8 mouse cellular contexts compared by ENCODE assay signal in genomic region chr3:87616354-87616753, GRCm38 (mm10). TPM values are rescaled to one million over a fixed set of nuclear protein-coding genes. Genes with fewer than 3 reads are reported as not detected.
DNase-seq lines count a peak whose midpoint lies in the region; ATAC-seq and TF ChIP-seq lines count a peak whose summit lies in the region.
"Had no signal": no experiment of that assay in that cellular context is flagged by ENCODE, and none has a peak within 500 bp of the region (broad histone marks: within the 10 kb centered on the region; RNA-seq: fewer than 3 reads in every experiment).

No protein-coding gene starts in this region.

- no peaks in the 10 kb centered on the region for H3K36me3 ChIP-seq in hindbrain, embryonic 12.5 days
- no peaks in the 10 kb centered on the region for H3K36me3 ChIP-seq in liver, embryonic 16.5 days (ENCODE audit: control insufficient read depth, insufficient read depth)
- H3K36me3 ChIP-seq in stomach, embryonic 14.5 days (ENCODE audit: control insufficient read depth, insufficient read depth, low read length) = no peaks in the 10 kb centered on the region

- peak overlapping the region; percentile 89; the same call in 1 of the 2 replicates for H3K27ac ChIP-seq in hindbrain, embryonic 12.5 days
- no peak overlapping the region for H3K27ac ChIP-seq in liver, embryonic 16.5 days (ENCODE audit: low read length)
- H3K27ac ChIP-seq in stomach, embryonic 14.5 days (ENCODE audit: low read length) = no peak overlapping the region

- peak; percentile 29 to 47 for DNase-seq in lung, adult 18-20 months
- no peak for DNase-seq in lung, adult 2 months
- no peak for DNase-seq in left cerebral cortex, adult 8-10 months (ENCODE audit: low spot score in 2 of 2)
- DNase-seq in kidney, postnatal 4 days = no peak
- DNase-seq: cerebellum, postnatal 25 days had no signal

- H3K9ac ChIP-seq in hindbrain, embryonic 12.5 days = 0 out of 2 replicates have a peak overlapping the region, but pooled peaks have one; percentile 79
- no peak overlapping the region for H3K9ac ChIP-seq in liver, embryonic 16.5 days (ENCODE audit: low read depth, low read length)
- no peak overlapping the region for H3K9ac ChIP-seq in stomach, embryonic 14.5 days (replicated peaks; ENCODE audit: low read depth, low read length)

- H3K4me1 ChIP-seq in lung, adult 2 months (ENCODE audit: control insufficient read depth, insufficient read depth, low read length) = peaks cover 28% of the 10 kb centered on the region
- H3K4me1 ChIP-seq in hindbrain, embryonic 12.5 days = peaks cover 33% of the 10 kb centered on the region
- H3K4me1 ChIP-seq in liver, embryonic 16.5 days (ENCODE audit: control insufficient read depth, low read depth, low read length) = peaks cover 5% of the 10 kb centered on the region
- peaks cover 21% of the 10 kb centered on the region for H3K4me1 ChIP-seq in stomach, embryonic 14.5 days (ENCODE audit: control insufficient read depth, insufficient read depth, low read length)

- no peak for TF ChIP-seq POLR2A in lung, adult 2 months (IDR thresholded peaks at IDR 0.05; ENCODE audit: borderline replicate concordance, extremely low read depth, low read depth, low read length)

- H3K27me3 ChIP-seq in hindbrain, embryonic 12.5 days = no peaks in the 10 kb centered on the region
- peaks cover 12% of the 10 kb centered on the region for H3K27me3 ChIP-seq in liver, embryonic 16.5 days (ENCODE audit: control insufficient read depth, insufficient read depth, low read depth, low read length)
- H3K27me3 ChIP-seq in stomach, embryonic 14.5 days (ENCODE audit: control insufficient read depth, insufficient read depth, low read length) = no peaks in the 10 kb centered on the region

- ATAC-seq in hindbrain, embryonic 12.5 days (ENCODE audit: low FRiP score) = no peak
- ATAC-seq in liver, embryonic 16.5 days (ENCODE audit: low read depth) = no peak
- no peak for ATAC-seq in stomach, embryonic 14.5 days (ENCODE audit: insufficient number of reproducible peaks, insufficient read depth, low FRiP score, low read depth)

- no peaks in the 10 kb centered on the region for H3K9me3 ChIP-seq in hindbrain, embryonic 12.5 days (replicated peaks)
- no peaks in the 10 kb centered on the region for H3K9me3 ChIP-seq in liver, embryonic 16.5 days (replicated peaks; ENCODE audit: control insufficient read depth, low read length)
- no peaks in the 10 kb centered on the region for H3K9me3 ChIP-seq in stomach, embryonic 14.5 days (ENCODE audit: control insufficient read depth, low read depth, low read length)

- TF ChIP-seq CTCF in lung, adult 2 months (IDR thresholded peaks at IDR 0.05; ENCODE audit: insufficient read depth, low read length) = no peak

- 68% methylated on average over 4 of the region's 4 CpGs for WGBS in lung, adult 2 months
- WGBS in hindbrain, embryonic 12.5 days = 65% methylated on average over 4 of the region's 4 CpGs
- 57% methylated on average over 4 of the region's 4 CpGs for WGBS in liver, embryonic 16.5 days (ENCODE audit: insufficient replicate concordance)
- WGBS in stomach, embryonic 14.5 days = 51% methylated on average over 4 of the region's 4 CpGs

- H3K4me2 ChIP-seq in hindbrain, embryonic 12.5 days (replicated peaks) = peak overlapping the region; percentile 99
- H3K4me2 ChIP-seq in liver, embryonic 16.5 days (ENCODE audit: low read depth, low read length) = peak overlapping the region; percentile 81; the same call in 1 of the 2 replicates
- H3K4me2 ChIP-seq in stomach, embryonic 14.5 days (replicated peaks; ENCODE audit: low read depth, low read length) = peak overlapping the region; percentile 62; the same call in 1 of the 2 replicates

- no peak overlapping the region for H3K4me3 ChIP-seq in lung, adult 2 months (replicated peaks; ENCODE audit: extremely low read depth, low read depth, low read length)
- H3K4me3 ChIP-seq in hindbrain, embryonic 12.5 days = no peak overlapping the region
- no peak overlapping the region for H3K4me3 ChIP-seq in liver, embryonic 16.5 days (ENCODE audit: low read depth, low read length)
- 0 out of 2 replicates have a peak overlapping the region, but pooled peaks have one; percentile 72 for H3K4me3 ChIP-seq in stomach, embryonic 14.5 days (ENCODE audit: low read depth, low read length)

RNA-seq across cellular contexts. Expression of gene Arhgef11, which starts 1.0 kb away (rescaled TPM):
- polyA plus RNA-seq in lung, adult 2 months (2012; rRNA removed) = 32.9 and 53.8 TPM in 2 replicates
- 28.0 and 29.2 TPM in 2 replicates for polyA plus RNA-seq in hindbrain, embryonic 12.5 days (2016; fragmentation: Nextera tagmentation; extraction: Ambion mirVana)
- 3.2 and 3.8 TPM in 2 replicates for polyA plus RNA-seq in liver, embryonic 16.5 days (2015; fragmentation: Nextera tagmentation; extraction: Ambion mirVana)
- 17.5 and 18.6 TPM in 2 replicates for polyA plus RNA-seq in stomach, embryonic 14.5 days (2014; fragmentation: Nextera tagmentation; extraction: Ambion mirVana)
- total RNA-seq in left cerebral cortex, adult 8-10 months (2022) = 10 to 100 TPM; 49.1 to 60.9 (median 52.4) TPM

Comparison
In these comparisons a context has a peak if more than half of its experiments do, and no peak if none do; other contexts are left out.
1. DNase-seq: peak in lung, adult 18-20 months (2 of 2); none in lung, adult 2 months (single experiment), left cerebral cortex, adult 8-10 months (0 of 2) and kidney, postnatal 4 days (0 of 2).
2. Peak in every context shown above with its lines, with median percentiles within 50 percentile points of each other: H3K4me2 ChIP-seq.